Mouse (Mus musculus) embryo, embryonic 10 days (tissue): ENCODE measurements at regions not wholly inside any gene's neighbourhood (a gene's known extent, or its start where the extent isn't known, plus 50 kb on each side); places are given as distances from the start of the nearest gene placed in this dataset.

ENCODE experiments used
- DNase-seq: peaks from one replicate; pipeline ENCODE4 v3.0.0-alpha.2; 2015; ENCODE audit warnings: low spot score

DNA sequence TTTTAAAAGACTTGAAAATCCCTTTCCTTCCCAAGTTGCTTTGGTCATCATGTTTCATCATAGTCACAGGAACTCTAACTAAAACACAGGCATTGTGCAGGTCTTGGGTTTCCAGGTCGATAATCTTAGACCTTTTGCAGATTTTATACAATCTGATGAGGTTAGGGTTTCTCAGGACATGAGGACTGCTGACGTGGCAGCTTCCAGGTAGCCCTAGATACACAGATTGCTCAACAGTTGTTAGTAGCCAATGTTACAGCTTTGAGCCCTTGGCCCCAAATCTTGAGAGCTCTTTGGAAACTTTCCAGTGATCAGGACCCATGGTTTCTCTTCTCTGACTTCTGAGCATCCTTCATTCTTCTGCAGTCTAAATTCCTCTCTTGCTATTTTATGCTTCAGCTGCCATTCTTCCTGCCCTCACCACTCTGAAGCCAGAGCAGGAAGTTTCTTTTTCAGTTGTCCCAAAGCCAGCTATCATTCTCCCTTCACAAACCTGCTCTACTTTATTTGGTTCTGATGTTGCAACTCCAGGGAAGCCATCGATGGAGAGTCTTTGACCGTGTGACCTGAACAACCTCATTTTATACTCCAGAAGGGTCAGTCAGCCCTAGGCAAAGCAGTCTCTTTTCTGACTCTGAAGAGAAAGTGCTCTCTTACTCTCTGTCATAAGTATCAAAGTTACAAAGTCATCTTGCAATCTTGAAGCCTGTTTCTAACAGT lies 71.3 kb upstream of the A1bg start:
- no peak for DNase-seq

DNA sequence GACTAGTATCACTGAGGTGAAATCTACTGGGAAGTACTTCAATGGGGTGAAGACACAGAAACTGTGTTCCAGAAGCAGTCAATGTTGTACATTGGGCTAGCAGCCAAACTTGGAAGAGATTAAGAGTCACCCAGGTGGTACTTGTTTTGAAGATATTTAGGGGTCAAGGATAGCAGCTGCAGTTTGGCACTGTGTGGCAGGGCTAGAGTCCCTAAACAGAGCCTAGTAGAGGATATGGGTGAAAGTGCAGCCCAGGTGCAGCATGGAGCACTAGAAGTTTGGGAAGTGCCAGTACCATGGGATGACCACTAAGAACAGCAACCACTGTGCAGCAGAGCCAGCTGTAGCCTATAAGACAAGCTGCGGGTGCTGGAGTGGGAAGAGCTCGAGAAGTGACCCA lies 70.6 kb upstream of the A1bg start:
- DNase-seq: no peak

- DNase-seq: no peak
Observed at GRCm38 (mm10) chr15:60982576-60982975, 59.8 kb upstream of the A1bg start.
